Mouse (Mus musculus) embryonic facial prominence, embryonic 13.5 days (tissue): ENCODE results near the gene Eps15l1. TPM values are rescaled to one million over a fixed set of nuclear protein-coding genes. Genes with fewer than 3 reads are reported as not detected.

ENCODE experiments used
- ATAC-seq: fragments of 200-750 bp; cut with Nextera tagmentation; 2 replicates; pipeline ENCODE4 v1.8.0; 2017; ENCODE audit warnings: low read depth; ENCODE audit not compliant: insufficient number of reproducible peaks, insufficient read depth, low FRiP score, low TSS enrichment
- H3K27ac ChIP-seq: fragments of 300-500 bp; sonication (generic); 2 replicates; pipeline ENCODE4 v1.5.1; 2015; ENCODE audit warnings: moderate library complexity, mild to moderate bottlenecking, inconsistent platforms
- H3K27me3 ChIP-seq: fragments of 300-500 bp; sonication (generic); 2 replicates; pipeline ENCODE4 v1.6.1; 2015; ENCODE audit warnings: mild to moderate bottlenecking, inconsistent platforms
- H3K36me3 ChIP-seq: fragments of 300-500 bp; sonication (generic); 2 replicates; pipeline ENCODE4 v1.6.1; 2015; ENCODE audit warnings: mild to moderate bottlenecking, inconsistent platforms
- H3K4me1 ChIP-seq: fragments of 300-500 bp; sonication (generic); 2 replicates; pipeline ENCODE4 v1.6.1; 2015; ENCODE audit warnings: inconsistent platforms
- H3K4me2 ChIP-seq: fragments of 300-500 bp; sonication (generic); 2 replicates; pipeline ENCODE4 v1.6.1; 2015; ENCODE audit warnings: moderate library complexity, mild to moderate bottlenecking, inconsistent platforms
- H3K4me3 ChIP-seq: fragments of 300-500 bp; sonication (generic); 2 replicates; pipeline ENCODE4 v1.5.1; 2015; ENCODE audit warnings: mild to moderate bottlenecking, inconsistent platforms
- H3K9ac ChIP-seq: fragments of 300-500 bp; sonication (generic); 2 replicates; pipeline ENCODE4 v1.6.1; 2015; ENCODE audit warnings: mild to moderate bottlenecking, inconsistent platforms
- H3K9me3 ChIP-seq: fragments of 300-500 bp; sonication (generic); 2 replicates; pipeline ENCODE4 v1.6.1; 2016; ENCODE audit warnings: inconsistent platforms
- WGBS: fragments of 180-500 bp; shearing (Covaris S2); methylation state at CpG from one replicate; pipeline ENCODE4 v1.1.7; 2015; ENCODE audit warnings: mixed read lengths; 5-methylcytosine and 5-hydroxymethylcytosine counted together
- polyA plus RNA-seq: library from polyadenylated mRNA; unstranded; fragments of >200 nt; fragmentation: Nextera tagmentation; extraction: Ambion mirVana; gene quantifications from 2 replicates; pipeline ENCODE4 v1.2.1, GENCODE M21; 2015

The Eps15l1 gene
- polyA plus RNA-seq, 1 experiment from 2014 or later = 65.1 TPM

DNA sequence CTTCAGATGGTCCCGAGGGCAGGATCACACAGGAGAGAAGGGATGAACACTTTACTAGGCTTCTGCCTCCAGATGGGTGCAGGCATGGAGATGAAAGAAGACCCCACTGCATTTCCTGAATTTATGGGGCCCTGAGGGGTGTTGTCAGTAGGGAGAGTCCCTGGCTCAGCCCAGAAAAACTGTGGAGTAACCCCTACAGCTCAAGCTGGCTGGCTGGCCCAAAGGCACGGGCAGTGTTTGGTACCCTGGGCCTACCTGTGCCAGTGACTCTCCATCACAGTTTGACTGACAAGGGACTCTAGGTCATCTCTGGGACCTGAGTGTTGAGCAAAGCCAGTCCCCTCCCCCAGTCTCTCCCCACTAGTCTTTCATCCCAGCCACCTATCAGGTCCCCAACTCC, 96.6 kb downstream of the Eps15l1 start:
- WGBS = 72% methylated on average over 2 of the region's 2 CpGs
- Histone ChIP-seq H3K4me1 (peaks cover 9% of the 10 kb centered on the region), H3K36me3 (no peaks in the 10 kb centered on the region), H3K9me3 (no peaks in the 10 kb centered on the region), H3K4me2 (no peak overlapping the region), H3K27me3 (peaks cover 40% of the 10 kb centered on the region), H3K4me3 (no peak overlapping the region), H3K9ac (no peak overlapping the region), H3K27ac (no peak overlapping the region)
- no peak for ATAC-seq

DNA sequence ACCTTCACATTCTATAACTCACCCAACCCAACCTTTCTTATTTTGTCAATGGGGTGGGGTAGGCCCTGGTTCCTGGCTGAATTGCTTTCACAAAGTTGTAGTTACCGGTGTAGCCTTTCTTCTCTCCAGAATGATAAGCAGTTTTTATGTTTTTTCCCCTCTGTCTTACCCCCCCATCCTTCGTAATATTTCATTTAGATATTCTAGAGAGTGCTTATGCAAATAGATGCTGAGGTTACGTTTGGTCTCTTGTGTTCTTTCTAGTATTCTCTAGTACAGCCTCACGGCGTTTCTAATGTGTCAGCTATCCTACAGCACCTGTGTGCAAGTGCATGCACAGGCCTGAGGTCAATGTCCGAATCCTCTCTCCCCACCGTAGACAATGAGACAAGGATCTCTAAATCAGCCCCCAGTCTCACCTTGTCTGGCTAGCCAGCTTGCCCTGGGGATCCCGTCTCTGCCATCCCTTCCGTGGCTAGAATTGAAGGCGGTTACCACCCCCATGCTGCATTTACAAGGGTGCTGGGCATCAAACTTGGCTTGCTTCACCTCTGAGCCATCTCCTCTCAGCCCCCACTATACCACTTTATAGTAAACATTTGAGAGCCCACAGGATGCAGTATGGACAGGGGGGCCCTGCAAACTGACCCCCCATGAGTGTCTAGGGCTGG, 97.1 kb downstream of the Eps15l1 start:
- H3K9me3 ChIP-seq = no peaks in the 10 kb centered on the region
- no peak overlapping the region for H3K9ac ChIP-seq
- no peak for ATAC-seq
- H3K4me1 ChIP-seq = peaks cover 15% of the 10 kb centered on the region
- no peak overlapping the region for H3K4me3 ChIP-seq
- 83% methylated on average over 10 of the region's 10 CpGs for WGBS
- H3K27me3 ChIP-seq = peaks cover 45% of the 10 kb centered on the region
- no peak overlapping the region for H3K4me2 ChIP-seq
- H3K27ac ChIP-seq = no peak overlapping the region
- H3K36me3 ChIP-seq = no peaks in the 10 kb centered on the region

DNA sequence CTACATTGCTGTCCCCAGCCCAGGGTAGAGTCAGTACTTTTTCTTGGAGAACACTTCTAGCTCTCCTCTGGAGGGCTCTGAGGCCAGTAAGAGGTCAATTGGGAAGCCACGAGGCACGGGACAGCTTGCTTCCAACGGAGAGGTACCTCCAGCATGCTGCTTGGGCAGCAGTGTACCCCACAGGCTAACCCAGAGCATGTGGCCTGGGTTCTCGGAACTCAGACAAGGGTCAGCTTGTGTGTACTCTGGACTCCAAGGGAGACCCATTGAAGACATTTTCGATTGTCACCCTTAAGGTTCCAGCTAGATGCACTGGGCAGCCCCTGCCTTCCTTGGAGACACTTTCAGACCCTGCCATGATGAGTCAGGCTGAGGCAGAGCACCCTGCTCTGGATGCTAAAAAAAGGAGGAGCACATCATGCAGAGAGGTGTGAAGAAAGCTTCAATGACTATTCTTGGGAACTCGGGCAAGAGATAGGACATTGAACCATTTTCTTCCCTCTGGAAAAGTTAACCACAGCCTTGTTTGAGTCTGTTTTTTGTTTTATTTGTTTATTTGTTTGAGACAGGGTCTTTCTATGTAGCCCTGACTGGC, 98.0 kb downstream of the Eps15l1 start:
- peaks cover 16% of the 10 kb centered on the region for H3K4me1 ChIP-seq
- ATAC-seq = no peak
- H3K9ac ChIP-seq = no peak overlapping the region
- H3K36me3 ChIP-seq = no peaks in the 10 kb centered on the region
- no peak overlapping the region for H3K4me3 ChIP-seq
- H3K9me3 ChIP-seq = no peaks in the 10 kb centered on the region
- H3K27me3 ChIP-seq = peaks cover 53% of the 10 kb centered on the region
- WGBS = 69% methylated on average over 6 of the region's 6 CpGs
- no peak overlapping the region for H3K4me2 ChIP-seq
- H3K27ac ChIP-seq = no peak overlapping the region

DNA sequence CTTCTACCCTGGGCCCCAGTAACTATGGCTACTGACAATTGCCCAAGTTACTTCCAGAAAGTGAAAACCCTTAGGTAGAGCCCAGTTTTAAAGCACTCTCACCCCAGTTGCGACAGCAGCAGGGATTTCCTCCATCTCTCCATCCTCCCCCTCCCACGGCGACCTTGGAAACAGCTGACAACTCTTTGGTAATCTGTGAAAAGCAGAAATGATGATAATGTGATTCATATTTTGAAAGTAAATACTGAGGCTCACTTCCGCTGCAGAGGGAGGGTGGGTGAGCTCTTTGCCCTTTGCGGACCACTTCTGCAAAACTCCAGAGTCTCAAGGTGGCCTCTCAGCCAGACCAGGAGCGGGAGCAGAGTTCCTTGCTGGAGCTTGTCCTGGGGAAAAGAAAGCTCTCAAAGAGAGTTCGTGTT, 98.8 kb downstream of the Eps15l1 start:
- no peak overlapping the region for H3K4me3 ChIP-seq
- no peak overlapping the region for H3K27ac ChIP-seq
- H3K9me3 ChIP-seq = no peaks in the 10 kb centered on the region
- H3K9ac ChIP-seq = no peak overlapping the region
- peaks cover 16% of the 10 kb centered on the region for H3K4me1 ChIP-seq
- no peaks in the 10 kb centered on the region for H3K36me3 ChIP-seq
- H3K27me3 ChIP-seq = peaks cover 58% of the 10 kb centered on the region
- ATAC-seq = no peak
- 70% methylated on average over 7 of the region's 7 CpGs for WGBS
- no peak overlapping the region for H3K4me2 ChIP-seq

DNA sequence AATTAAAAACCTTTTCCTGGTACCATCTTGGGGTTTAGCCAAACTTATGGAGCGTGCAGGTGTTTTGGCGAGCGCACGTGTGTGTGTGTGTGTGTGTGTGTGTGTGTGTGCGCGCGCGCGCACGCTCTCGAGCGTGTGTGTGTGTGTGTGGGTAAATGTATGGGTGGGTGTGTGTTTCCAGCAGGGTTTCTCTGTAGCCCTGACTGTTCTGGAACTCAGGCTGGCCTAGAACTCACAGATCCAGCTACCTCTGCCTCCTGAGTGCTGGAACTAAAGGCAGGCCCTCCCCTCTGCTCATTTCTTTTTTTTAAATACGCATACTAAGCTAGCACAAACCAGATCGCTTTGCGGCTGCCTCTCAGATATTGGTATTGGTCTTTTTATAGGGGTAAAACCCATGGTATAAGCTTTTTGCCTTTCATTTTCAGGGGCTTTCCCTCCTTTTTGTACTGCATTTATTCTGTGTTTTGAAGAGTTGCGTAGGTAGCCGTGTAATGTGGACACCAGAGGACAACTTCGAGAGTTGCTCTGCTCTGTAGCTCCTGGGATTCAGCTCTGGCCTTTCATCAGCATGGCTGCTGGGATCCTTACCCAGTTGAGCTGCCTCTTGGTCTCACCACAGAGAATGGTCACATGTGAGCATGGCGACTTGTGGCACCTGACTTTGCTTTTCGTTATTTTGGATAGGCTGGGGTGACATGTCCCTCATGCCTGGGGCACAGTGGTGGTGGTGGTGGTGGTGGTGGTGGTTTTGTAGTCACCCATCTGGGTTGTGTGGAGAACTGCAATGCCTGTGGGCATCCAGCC, 99.4 kb downstream of the Eps15l1 start:
- no peak for ATAC-seq
- Histone ChIP-seq H3K4me1 (peaks cover 16% of the 10 kb centered on the region), H3K9me3 (no peaks in the 10 kb centered on the region), H3K27ac (no peak overlapping the region), H3K4me2 (peak overlapping the region; percentile 95), H3K4me3 (no peak overlapping the region), H3K27me3 (peaks cover 60% of the 10 kb centered on the region), H3K36me3 (no peaks in the 10 kb centered on the region), H3K9ac (no peak overlapping the region)
- WGBS = 89% methylated on average over 20 of the region's 20 CpGs

DNA sequence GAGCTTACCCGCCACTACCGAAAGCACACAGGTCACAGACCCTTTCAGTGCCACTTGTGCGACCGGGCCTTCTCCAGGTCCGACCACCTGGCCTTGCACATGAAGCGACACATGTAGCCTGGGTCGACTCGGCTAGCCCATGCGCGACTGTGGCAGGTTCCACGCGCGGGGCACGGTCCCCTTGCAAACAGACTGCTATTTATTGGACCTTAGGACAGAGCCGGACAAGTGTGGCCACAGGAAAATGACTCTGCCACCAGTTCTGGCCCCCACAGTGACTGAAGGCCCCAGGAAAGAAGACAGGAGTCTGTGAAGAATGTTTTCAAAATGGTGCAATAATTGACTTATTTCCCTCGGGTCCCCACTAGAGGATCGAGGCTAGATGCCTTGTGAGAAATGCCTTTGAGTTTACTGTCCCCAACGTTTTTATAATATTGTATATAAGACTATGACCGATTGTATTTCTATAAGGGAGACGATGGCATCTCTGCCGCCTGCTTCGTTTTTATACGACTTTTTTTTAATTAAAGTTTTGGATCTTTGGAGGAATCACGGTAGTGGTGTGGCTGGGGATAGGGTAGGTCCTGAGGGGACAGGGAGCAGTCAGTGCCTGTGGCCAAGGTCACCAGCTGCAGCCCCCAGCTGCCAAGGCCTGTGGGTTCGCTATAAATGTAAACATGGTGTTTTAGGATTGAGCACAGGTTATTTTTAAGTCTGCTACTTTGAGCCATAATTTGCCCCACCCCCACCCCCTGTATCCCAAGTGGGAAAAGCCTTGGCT, 100.3 kb downstream of the Eps15l1 start:
- H3K27me3 ChIP-seq = peaks cover 60% of the 10 kb centered on the region
- no peak overlapping the region for H3K9ac ChIP-seq
- no peaks in the 10 kb centered on the region for H3K36me3 ChIP-seq
- H3K4me2 ChIP-seq = peak overlapping the region; percentile 95
- peaks cover 16% of the 10 kb centered on the region for H3K4me1 ChIP-seq
- H3K9me3 ChIP-seq = no peaks in the 10 kb centered on the region
- 47% methylated on average over 25 of the region's 25 CpGs for WGBS
- H3K27ac ChIP-seq = no peak overlapping the region
- no peak for ATAC-seq
- H3K4me3 ChIP-seq = peak overlapping the region; percentile 59

DNA sequence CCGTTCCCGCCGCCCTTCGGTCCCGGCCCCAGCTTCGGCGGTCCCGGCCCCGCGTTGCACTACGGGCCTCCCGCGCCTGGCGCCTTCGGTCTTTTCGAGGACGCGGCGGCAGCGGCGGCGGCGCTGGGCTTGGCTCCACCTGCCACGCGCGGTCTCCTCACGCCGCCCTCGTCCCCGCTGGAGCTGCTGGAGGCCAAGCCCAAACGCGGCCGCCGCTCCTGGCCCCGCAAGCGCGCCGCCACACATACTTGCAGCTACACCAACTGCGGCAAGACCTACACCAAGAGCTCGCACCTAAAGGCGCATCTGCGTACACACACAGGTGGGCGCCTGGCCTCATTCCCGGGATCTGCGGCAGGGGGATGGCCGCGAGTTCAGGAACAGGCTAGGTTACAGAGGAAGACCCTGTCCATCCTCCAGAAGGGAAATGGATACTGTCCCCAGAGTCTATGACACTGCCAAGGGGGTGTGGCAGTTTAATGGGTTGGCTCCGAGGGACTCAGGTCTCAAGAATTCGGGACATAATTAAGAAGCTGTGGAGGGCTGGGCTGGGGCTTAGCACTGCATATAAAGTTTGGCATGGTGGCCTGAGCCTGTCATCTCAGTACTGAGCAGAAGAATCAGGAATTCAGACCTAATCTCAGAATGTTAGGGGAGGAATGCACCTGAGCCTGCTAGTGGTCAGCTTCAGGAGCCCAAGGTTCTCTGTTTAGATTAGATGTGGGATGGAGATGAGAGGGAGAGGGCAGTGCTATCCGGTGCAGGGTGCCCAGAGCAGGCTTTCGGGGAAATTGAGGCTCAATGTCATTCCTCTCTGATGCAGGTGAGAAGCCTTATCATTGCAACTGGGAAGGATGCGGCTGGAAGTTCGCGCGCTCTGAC, 101.1 kb downstream of the Eps15l1 start:
- H3K27me3 ChIP-seq = peaks cover 60% of the 10 kb centered on the region
- 6% methylated on average over 49 of the region's 55 CpGs for WGBS

DNA sequence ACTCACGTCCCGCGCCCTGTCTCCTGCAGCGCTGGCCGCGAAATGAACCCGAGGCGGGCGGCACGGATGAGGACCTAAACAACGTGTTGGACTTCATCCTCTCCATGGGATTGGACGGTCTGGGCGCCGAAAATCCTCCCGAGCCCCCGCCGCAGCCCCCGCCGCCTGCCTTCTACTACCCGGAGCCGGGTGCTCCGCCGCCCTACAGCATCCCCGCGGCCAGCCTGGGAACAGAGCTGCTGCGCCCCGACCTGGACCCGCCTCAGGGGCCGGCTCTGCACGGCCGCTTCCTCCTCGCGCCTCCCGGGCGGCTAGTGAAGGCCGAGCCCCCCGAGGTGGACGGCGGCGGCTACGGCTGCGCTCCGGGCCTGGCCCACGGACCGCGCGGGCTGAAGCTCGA, 101.9 kb downstream of the Eps15l1 start:
- no peaks in the 10 kb centered on the region for H3K9me3 ChIP-seq
- peak overlapping the region; percentile 72 for H3K9ac ChIP-seq
- H3K36me3 ChIP-seq = no peaks in the 10 kb centered on the region
- peak overlapping the region; percentile 95 for H3K4me2 ChIP-seq
- no peak for ATAC-seq
- WGBS = 2% methylated on average over 34 of the region's 48 CpGs
- peaks cover 58% of the 10 kb centered on the region for H3K27me3 ChIP-seq
- peaks cover 16% of the 10 kb centered on the region for H3K4me1 ChIP-seq
- peak overlapping the region; percentile 59 for H3K4me3 ChIP-seq
- no peak overlapping the region for H3K27ac ChIP-seq

More for the DNA sequence above, 101.1 kb downstream of the Eps15l1 start:
- H3K4me3 ChIP-seq = peak overlapping the region; percentile 59
- H3K4me2 ChIP-seq = peak overlapping the region; percentile 95
- H3K36me3 ChIP-seq = no peaks in the 10 kb centered on the region
- peak overlapping the region; percentile 72 for H3K9ac ChIP-seq
- no peak for ATAC-seq
- H3K9me3 ChIP-seq = no peaks in the 10 kb centered on the region
- H3K27ac ChIP-seq = no peak overlapping the region
- peaks cover 16% of the 10 kb centered on the region for H3K4me1 ChIP-seq

DNA sequence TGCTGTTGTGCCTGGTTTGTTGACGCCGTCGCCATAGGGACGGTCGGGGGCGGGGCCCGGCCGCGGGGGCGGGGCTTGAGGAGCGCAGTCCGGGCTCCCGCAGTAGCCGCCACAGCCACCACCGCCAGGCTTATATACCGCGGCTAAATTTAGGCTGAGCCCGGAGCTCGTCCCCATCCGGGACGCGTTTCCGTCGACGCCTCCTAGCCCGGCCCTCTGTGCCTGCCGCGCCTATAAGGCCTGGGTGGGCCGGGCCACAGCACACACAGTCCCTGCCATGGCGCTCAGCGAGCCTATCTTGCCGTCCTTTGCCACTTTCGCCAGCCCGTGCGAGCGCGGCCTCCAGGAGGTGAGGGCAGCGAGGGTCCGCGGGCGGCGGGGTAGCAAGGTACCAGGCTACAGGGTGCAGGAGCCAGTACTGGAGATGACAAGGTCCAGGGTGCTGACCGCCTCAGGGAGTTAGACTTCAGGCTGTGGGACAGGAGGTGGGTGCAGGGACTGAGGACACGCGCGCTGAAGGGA, 102.4 kb downstream of the Eps15l1 start, which contains the start of gene Klf2:
Gene Klf2 (plus strand): TSS at position 233 of the 522 bp plus-strand sequence.
- ATAC-seq = peak; percentile 95
- peaks cover 57% of the 10 kb centered on the region for H3K27me3 ChIP-seq
- no peak within 1 kb of the TSS for H3K27ac ChIP-seq

DNA sequence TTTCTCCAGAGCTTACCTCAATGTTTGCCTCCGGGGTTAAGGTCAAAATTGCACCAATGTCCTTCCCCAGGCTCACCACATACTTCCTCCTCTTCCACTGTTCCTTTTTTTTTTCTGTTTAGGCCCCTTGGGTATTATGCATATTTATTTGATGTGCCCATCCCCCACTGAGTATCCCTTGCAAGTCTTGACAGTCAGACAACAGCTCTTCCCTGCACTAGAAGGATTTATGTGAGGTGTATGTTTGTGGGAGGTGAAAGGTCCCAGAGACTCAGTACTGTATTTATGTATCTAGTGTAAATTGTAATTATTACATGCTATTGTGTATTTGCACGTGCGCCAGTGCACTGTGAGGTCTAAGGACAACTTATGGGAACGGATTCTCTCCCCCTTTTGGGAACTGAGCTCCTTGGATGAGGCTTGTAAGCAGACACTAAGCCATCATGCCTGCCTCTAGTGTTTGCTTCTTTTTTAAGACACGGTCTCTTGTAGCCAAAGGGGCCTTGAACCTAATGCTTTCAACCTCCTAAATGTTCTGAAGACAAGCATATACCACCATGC, 103.4 kb downstream of the Eps15l1 start:
- H3K4me3 ChIP-seq = no peak overlapping the region
- no peak overlapping the region for H3K9ac ChIP-seq
- H3K9me3 ChIP-seq = no peaks in the 10 kb centered on the region
- no peak for ATAC-seq
- peaks cover 48% of the 10 kb centered on the region for H3K27me3 ChIP-seq
- H3K4me2 ChIP-seq = no peak overlapping the region
- no peaks in the 10 kb centered on the region for H3K36me3 ChIP-seq
- H3K4me1 ChIP-seq = peaks cover 16% of the 10 kb centered on the region
- 37% methylated on average over 5 of the region's 5 CpGs for WGBS
- no peak overlapping the region for H3K27ac ChIP-seq

More for the DNA sequence above, 102.4 kb downstream of the Eps15l1 start, which contains the start of gene Klf2:
- peaks cover 16% of the 10 kb centered on the region for H3K4me1 ChIP-seq
- H3K36me3 ChIP-seq = no peaks in the 10 kb centered on the region
- WGBS = 0% methylated on average over 46 of the region's 46 CpGs
- peak within 1 kb of the TSS; percentile 72 for H3K9ac ChIP-seq
- peak within 1 kb of the TSS; percentile 59 for H3K4me3 ChIP-seq
- H3K9me3 ChIP-seq = no peaks in the 10 kb centered on the region
- peak within 1 kb of the TSS; percentile 95 for H3K4me2 ChIP-seq
